Comparison of ENCODE assay signal across 25 mouse cellular contexts in genomic region chr5:112538295-112538694, GRCm38 (mm10). TPM values are rescaled to one million over a fixed set of nuclear protein-coding genes. Genes with fewer than 3 reads are reported as not detected.
A peak's percentile ranks its signal among the peaks of the same experiment; 100 is the strongest.
DNase-seq lines count a peak whose midpoint lies in the region; ATAC-seq and TF ChIP-seq lines count a peak whose summit lies in the region.
"Had no signal": no experiment of that assay in that cellular context is flagged by ENCODE, and none has a peak within 500 bp of the region (broad histone marks: within the 10 kb centered on the region; RNA-seq: fewer than 3 reads in every experiment).

No protein-coding gene starts in this region.

- H3K4me1 ChIP-seq in forebrain, postnatal 0 days (ENCODE audit: insufficient read depth), result no peaks in the 10 kb centered on the region; the same call in 1 of the 2 replicates
- peaks cover 14% of the 10 kb centered on the region; the same call in 1 of the 2 replicates for H3K4me1 ChIP-seq in forebrain, embryonic 15.5 days

- whole genome bisulfite sequencing in forebrain, postnatal 0 days, result 51% methylated on average over 3 of the region's 3 CpGs
- WGBS in forebrain, embryonic 15.5 days, result 68% methylated on average over 3 of the region's 3 CpGs

- H3K9me3 ChIP-seq in forebrain, postnatal 0 days (ENCODE audit: low read length), result no peaks in the 10 kb centered on the region
- no peaks in the 10 kb centered on the region for H3K9me3 ChIP-seq in forebrain, embryonic 15.5 days

- H3K4me2 ChIP-seq in forebrain, postnatal 0 days (ENCODE audit: low read depth), result no peak overlapping the region
- H3K4me2 ChIP-seq in forebrain, embryonic 15.5 days (replicated peaks), result no peak overlapping the region

- no peak for TF ChIP-seq CTCF in forebrain, postnatal 0 days (IDR thresholded peaks at IDR 0.05; ENCODE audit: low read depth)
- no peak for TF ChIP-seq CTCF in gastrocnemius, adult 2 months (IDR thresholded peaks at IDR 0.05)

- no peak overlapping the region for H3K27ac ChIP-seq in forebrain, postnatal 0 days (ENCODE audit: low read depth, low read length)
- no peak overlapping the region for H3K27ac ChIP-seq in forebrain, embryonic 15.5 days (replicated peaks)
- no peak overlapping the region for H3K27ac ChIP-seq in gastrocnemius, adult 2 months

- intact Hi-C loops in gastrocnemius, adult 2 months (cut with DNase I), result no loop called here

- no peaks in the 10 kb centered on the region for H3K27me3 ChIP-seq in forebrain, postnatal 0 days (ENCODE audit: insufficient read depth, low read length)
- H3K27me3 ChIP-seq in forebrain, embryonic 15.5 days, result no peaks in the 10 kb centered on the region
- H3K27me3 ChIP-seq: CH12.LX had no signal

- peak; percentile 23 for ATAC-seq in forebrain, postnatal 0 days
- ATAC-seq in forebrain, embryonic 15.5 days (replicated peaks), result no peak
- peak; percentile 64 for ATAC-seq in frontal cortex, adult (ENCODE audit: low TSS enrichment)
- ATAC-seq: activated CD4-positive, CD25-positive, alpha-beta regulatory T cell, adult 4 months; CD4-positive, CD25-positive, alpha-beta regulatory T cell, adult 4 months; Patski had no signal

- DNase-seq in forebrain, postnatal 0 days, result no peak
- no peak for DNase-seq in frontal cortex, postnatal 25 days (ENCODE audit: low spot score in 2 of 2)
- DNase-seq in right cerebral cortex, adult 18-20 months, result peak; percentile 47
- DNase-seq in right cerebral cortex, postnatal 36 days (ENCODE audit: low spot score in 2 of 2), result no peak
- DNase-seq in brain, adult 2 months (ENCODE audit: low read depth, low spot score), result peak; percentile 72
- no peak for DNase-seq in gastrocnemius, adult 2 months
- DNase-seq: adrenal gland, adult 2 months; adrenal gland, adult 8-10 months; adrenal gland, postnatal 10 days; adrenal gland, postnatal 14 days; adrenal gland, postnatal 25 days; adrenal gland, postnatal 36 days; B cell, adult 2 months; cerebellum, adult 11 months; cerebellum, adult 11-12 months; cerebellum, adult 18-20 months had no signal

- H3K9ac ChIP-seq in forebrain, postnatal 0 days, result no peak overlapping the region
- H3K9ac ChIP-seq in forebrain, embryonic 15.5 days (replicated peaks), result no peak overlapping the region

- no peak overlapping the region for H3K4me3 ChIP-seq in forebrain, postnatal 0 days (ENCODE audit: low read depth, low read length)
- no peak overlapping the region for H3K4me3 ChIP-seq in forebrain, embryonic 15.5 days
- no peak overlapping the region for H3K4me3 ChIP-seq in gastrocnemius, adult 2 months

- no peaks in the 10 kb centered on the region for H3K36me3 ChIP-seq in forebrain, postnatal 0 days (ENCODE audit: insufficient read depth)
- no peaks in the 10 kb centered on the region for H3K36me3 ChIP-seq in forebrain, embryonic 15.5 days
- H3K36me3 ChIP-seq: G1E had no signal

RNA-seq across cellular contexts. Expression of gene Sez6l, which starts 38.7 kb away (rescaled TPM):
- 46.3 and 73.8 TPM in 2 replicates for total RNA-seq in forebrain, postnatal 0 days (2014; rRNA removed)
- polyA plus RNA-seq in forebrain, postnatal 0 days (2015; fragmentation: Nextera tagmentation; extraction: Ambion mirVana), result 28.3 and 48.4 TPM in 2 replicates
- 33.1 and 33.3 TPM in 2 replicates for polyA plus RNA-seq in forebrain, embryonic 15.5 days (2015; fragmentation: Nextera tagmentation; extraction: Ambion mirVana)
- total RNA-seq in gastrocnemius, adult 2 months (2021), result not detected
- total RNA-seq: CH12.LX, MEL had no signal
- polyA plus RNA-seq: activated CD4-positive, CD25-positive, alpha-beta regulatory T cell, adult 4 months; C2C12; CD4-positive, CD25-positive, alpha-beta regulatory T cell, adult 4 months; G1E had no signal

Comparison
In these comparisons a context has a peak if more than half of its experiments do, and no peak if none do; other contexts are left out.
1. DNase-seq: peak in right cerebral cortex, adult 18-20 months (single experiment) and brain, adult 2 months (single experiment); none in forebrain, postnatal 0 days (single experiment), frontal cortex, postnatal 25 days (0 of 2), right cerebral cortex, postnatal 36 days (0 of 2) and gastrocnemius, adult 2 months (single experiment).
2. RNA of gene Sez6l, which starts 38.7 kb away (total RNA-seq): 46.3 to 73.8 TPM in forebrain, postnatal 0 days; not detected in gastrocnemius, adult 2 months; every median in the first group is over 10 times any median in the second.